In the genomic region with DNA sequence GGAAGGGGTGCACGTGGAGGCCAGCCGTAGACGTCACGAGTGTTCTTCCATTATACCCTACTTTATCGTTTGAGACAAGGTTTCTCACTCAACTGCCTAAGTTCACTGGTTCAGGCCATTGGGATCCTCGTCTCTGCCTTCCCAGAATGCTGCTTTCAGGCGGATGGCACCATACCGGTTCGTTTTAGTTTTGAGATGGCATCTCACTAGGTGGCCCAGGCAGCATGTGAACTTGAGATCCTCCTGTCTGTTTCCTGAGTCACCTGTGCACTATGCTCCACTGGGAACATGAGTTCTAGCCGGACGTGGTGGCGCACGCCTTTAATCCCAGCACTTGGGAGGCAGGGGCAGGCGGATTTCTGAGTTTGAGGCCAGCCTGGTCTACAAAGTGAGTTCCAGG, we compare ENCODE assay signal across 25 mouse cellular contexts.
DNase-seq lines count a peak whose midpoint lies in the region; ATAC-seq lines count a peak whose summit lies in the region.
"Had no signal": no experiment of that assay in that cellular context is flagged by ENCODE, and none has a peak within 500 bp of the region (broad histone marks: within the 10 kb centered on the region; RNA-seq: fewer than 3 reads in every experiment).

No protein-coding gene starts in this region.

- H3K4me1 ChIP-seq in intestine, embryonic 14.5 days (replicated peaks; ENCODE audit: control insufficient read depth, insufficient read depth, low read length), result peaks cover 11% of the 10 kb centered on the region; the same call in 1 of the 2 replicates
- H3K4me1 ChIP-seq in intestine, embryonic 15.5 days (replicated peaks), result peaks cover 1% of the 10 kb centered on the region; the same call in 1 of the 2 replicates

- DNase-seq in heart, adult 11 months, result peak; percentile 66
- DNase-seq in heart, postnatal 25 days (ENCODE audit: low spot score), result no peak
- peak; percentile 48 for DNase-seq in intestine, embryonic 14.5 days (ENCODE audit: low spot score)
- DNase-seq in ES-CJ7 (ENCODE audit: low read depth, low spot score), result peak; percentile 25
- DNase-seq: adrenal gland, adult 2 months; adrenal gland, postnatal 10 days; adrenal gland, postnatal 25 days; B cell, adult 2 months; cerebellum, adult 11 months; cerebellum, adult 18-20 months; cerebellum, adult 8-10 months; cerebellum, adult 9-11 months; cerebellum, postnatal 14 days; cerebellum, postnatal 36 days; embryo, embryonic 11 days had no signal

- no peak overlapping the region for H3K27ac ChIP-seq in intestine, embryonic 14.5 days (ENCODE audit: low read depth)
- no peak overlapping the region for H3K27ac ChIP-seq in intestine, embryonic 15.5 days
- H3K27ac ChIP-seq: embryonic facial prominence, embryonic 13.5 days; embryonic facial prominence, embryonic 15.5 days; forebrain, embryonic 10.5 days; forebrain, embryonic 12.5 days had no signal

- intact Hi-C loops in heart, postnatal 25 days (cut with DNase I), result no loop called here

- 83% methylated on average over 14 of the region's 14 CpGs for WGBS in intestine, embryonic 14.5 days
- WGBS in intestine, embryonic 15.5 days, result 90% methylated on average over 14 of the region's 14 CpGs

- H3K4me2 ChIP-seq in intestine, embryonic 14.5 days (ENCODE audit: low read length), result no peak overlapping the region
- no peak overlapping the region for H3K4me2 ChIP-seq in intestine, embryonic 15.5 days (replicated peaks)
- H3K4me2 ChIP-seq: embryonic facial prominence, embryonic 13.5 days; embryonic facial prominence, embryonic 15.5 days; forebrain, embryonic 12.5 days had no signal

- H3K36me3 ChIP-seq in intestine, embryonic 14.5 days (ENCODE audit: control insufficient read depth, insufficient read depth, low read length), result no peaks in the 10 kb centered on the region
- H3K36me3 ChIP-seq in intestine, embryonic 15.5 days, result no peaks in the 10 kb centered on the region
- H3K36me3 ChIP-seq: embryonic facial prominence, embryonic 13.5 days; embryonic facial prominence, embryonic 15.5 days; forebrain, embryonic 10.5 days; forebrain, embryonic 12.5 days had no signal

- no peak overlapping the region for H3K9ac ChIP-seq in intestine, embryonic 14.5 days (ENCODE audit: low read length)
- H3K9ac ChIP-seq in intestine, embryonic 15.5 days, result no peak overlapping the region
- H3K9ac ChIP-seq: embryonic facial prominence, embryonic 13.5 days; embryonic facial prominence, embryonic 15.5 days; forebrain, embryonic 12.5 days had no signal

- no peak overlapping the region for H3K4me3 ChIP-seq in intestine, embryonic 14.5 days (ENCODE audit: low read depth, low read length)
- no peak overlapping the region for H3K4me3 ChIP-seq in intestine, embryonic 15.5 days (replicated peaks)
- H3K4me3 ChIP-seq: embryonic facial prominence, embryonic 13.5 days; embryonic facial prominence, embryonic 15.5 days; erythroblast, embryonic 14.5 days; forebrain, embryonic 10.5 days; forebrain, embryonic 12.5 days had no signal

- no peaks in the 10 kb centered on the region for H3K27me3 ChIP-seq in intestine, embryonic 14.5 days (replicated peaks; ENCODE audit: control insufficient read depth, insufficient read depth, low read length)
- no peaks in the 10 kb centered on the region for H3K27me3 ChIP-seq in intestine, embryonic 15.5 days (replicated peaks)
- H3K27me3 ChIP-seq: CH12.LX; embryonic facial prominence, embryonic 13.5 days; embryonic facial prominence, embryonic 15.5 days; forebrain, embryonic 12.5 days had no signal

- ATAC-seq in intestine, embryonic 14.5 days (replicated peaks; ENCODE audit: low FRiP score, low TSS enrichment, low read depth), result no peak
- no peak for ATAC-seq in intestine, embryonic 15.5 days
- ATAC-seq: CD4-positive, CD25-positive, alpha-beta regulatory T cell, adult 4 months; forebrain, embryonic 14.5 days; forebrain, embryonic 16.5 days had no signal

- no peaks in the 10 kb centered on the region for H3K9me3 ChIP-seq in intestine, embryonic 14.5 days (ENCODE audit: control insufficient read depth, low read length)
- H3K9me3 ChIP-seq in intestine, embryonic 15.5 days, result no peaks in the 10 kb centered on the region
- H3K9me3 ChIP-seq: embryonic facial prominence, embryonic 13.5 days; embryonic facial prominence, embryonic 15.5 days; forebrain, embryonic 10.5 days; forebrain, embryonic 12.5 days had no signal
